Mouse (Mus musculus) ES-Bruce4 (cell line): ENCODE data around the gene Bcl2l1.

Experiments
- CTCF ChIP-seq: IDR thresholded peaks from one replicate; pipeline ENCODE4 v1.8.1; 2011; ENCODE audit warnings: low read depth, low read length
- POLR2A ChIP-seq: IDR thresholded peaks from one replicate; pipeline ENCODE4 v1.8.1; 2011; ENCODE audit warnings: low read length; ENCODE audit not compliant: insufficient read depth

GRCm38 (mm10) chr2:152776019-152776418, 55.5 kb downstream of the Bcl2l1 start:
- TF ChIP-seq CTCF (no peak), POLR2A (no peak)
